Mouse (Mus musculus): ENCODE results near the gene Olfr1061.
"Not testable (repeated sequence)": the region's sequence is repeated elsewhere in the genome, so short reads cannot be mapped to it uniquely, and the experiment has no call there.

Gene Olfr1061

GRCm38 (mm10) chr2:86413950-86414349 lies at the start of gene Olfr1061:
Olfr1061 (minus strand) TSS chr2:86414050.
- DNase-seq, result no peak

- no peak for DNase-seq
Measured at GRCm38 (mm10) chr2:86460434-86460833, 46.6 kb upstream of the Olfr1061 start.

GRCm38 (mm10) chr2:86456169-86456568 lies 42.3 kb upstream of the Olfr1061 start, which contains the start of gene Olfr1066:
Olfr1066 (minus strand) TSS chr2:86456269.
- no peak for DNase-seq

GRCm38 (mm10) chr2:86450491-86450890 lies 36.6 kb upstream of the Olfr1061 start, which contains the start of gene Olfr1065:
Olfr1065 (minus strand) TSS chr2:86450591.
- DNase-seq, result not testable (repeated sequence)

GRCm38 (mm10) chr2:86442101-86442500 lies 28.3 kb upstream of the Olfr1061 start:
- not testable (repeated sequence) for DNase-seq

- DNase-seq, result not testable (repeated sequence)
Measured at GRCm38 (mm10) chr2:86428511-86428910, 14.7 kb upstream of the Olfr1061 start.

GRCm38 (mm10) chr2:86426649-86427048 lies 12.8 kb upstream of the Olfr1061 start, which contains the start of gene Olfr1062:
Olfr1062 (minus strand) TSS chr2:86426749.
- DNase-seq, result not testable (repeated sequence)

GRCm38 (mm10) chr2:86395114-86395513 lies 18.7 kb downstream of the Olfr1061 start:
- DNase-seq, result no peak

GRCm38 (mm10) chr2:86388461-86388860 lies 25.4 kb downstream of the Olfr1061 start, which contains the start of gene Olfr1058:
Olfr1058 (minus strand) TSS chr2:86388561.
- not testable (repeated sequence) for DNase-seq

GRCm38 (mm10) chr2:86378293-86378692 lies 35.6 kb downstream of the Olfr1061 start, which contains the start of gene Olfr1057:
Olfr1057 (minus strand) TSS chr2:86378393.
- no peak for DNase-seq

GRCm38 (mm10) chr2:86366342-86366741 lies 47.5 kb downstream of the Olfr1061 start:
- DNase-seq, result not testable (repeated sequence)

Measured in lung, postnatal 36 days (tissue).